In genomic region chr13:92905944-92906343, GRCm38 (mm10) we compare ENCODE assay signal across 13 mouse cellular contexts.
DNase-seq lines count a peak whose midpoint lies in the region.
"Had no signal": no experiment of that assay in that cellular context is flagged by ENCODE, and none has a peak within 500 bp of the region (broad histone marks: within the 10 kb centered on the region; RNA-seq: fewer than 3 reads in every experiment).

No protein-coding gene starts in this region.

- DNase-seq in lung, postnatal 10 days, result peak; percentile 35
- DNase-seq in lung, postnatal 25 days (ENCODE audit: low spot score), result no peak
- peak; percentile 83 for DNase-seq in brain, adult 2 months (ENCODE audit: low read depth, low spot score)
- peak; percentile 50 for DNase-seq in cerebellum, adult 11-12 months
- DNase-seq in cerebellum, postnatal 10 days, result peak; percentile 75 to 77
- DNase-seq in gastrocnemius, postnatal 14 days, result no peak
- no peak for DNase-seq in spleen, postnatal 14 days (ENCODE audit: low spot score in 2 of 2)
- DNase-seq: adrenal gland, postnatal 14 days; heart, postnatal 4 days; kidney, adult 18-20 months; kidney, postnatal 4 days; layer of hippocampus, adult 9-11 months; liver had no signal

- intact Hi-C loops in gastrocnemius, postnatal 14 days (cut with DNase I; ENCODE audit: low total_unique reads), result no loop called here

Comparison
In these comparisons a context has a peak if more than half of its experiments do, and no peak if none do; other contexts are left out.
1. DNase-seq: peak in lung, postnatal 10 days (single experiment), brain, adult 2 months (single experiment), cerebellum, adult 11-12 months (single experiment) and cerebellum, postnatal 10 days (2 of 2); none in lung, postnatal 25 days (single experiment), gastrocnemius, postnatal 14 days (single experiment) and spleen, postnatal 14 days (0 of 2).